Mouse (Mus musculus): ENCODE data around the gene Ptpre. TPM values are rescaled to one million over a fixed set of nuclear protein-coding genes. Genes with fewer than 3 reads are reported as not detected.

Gene Ptpre
- polyA plus RNA-seq, 1 experiment from 2014 or later, result 4.7 TPM

DNA sequence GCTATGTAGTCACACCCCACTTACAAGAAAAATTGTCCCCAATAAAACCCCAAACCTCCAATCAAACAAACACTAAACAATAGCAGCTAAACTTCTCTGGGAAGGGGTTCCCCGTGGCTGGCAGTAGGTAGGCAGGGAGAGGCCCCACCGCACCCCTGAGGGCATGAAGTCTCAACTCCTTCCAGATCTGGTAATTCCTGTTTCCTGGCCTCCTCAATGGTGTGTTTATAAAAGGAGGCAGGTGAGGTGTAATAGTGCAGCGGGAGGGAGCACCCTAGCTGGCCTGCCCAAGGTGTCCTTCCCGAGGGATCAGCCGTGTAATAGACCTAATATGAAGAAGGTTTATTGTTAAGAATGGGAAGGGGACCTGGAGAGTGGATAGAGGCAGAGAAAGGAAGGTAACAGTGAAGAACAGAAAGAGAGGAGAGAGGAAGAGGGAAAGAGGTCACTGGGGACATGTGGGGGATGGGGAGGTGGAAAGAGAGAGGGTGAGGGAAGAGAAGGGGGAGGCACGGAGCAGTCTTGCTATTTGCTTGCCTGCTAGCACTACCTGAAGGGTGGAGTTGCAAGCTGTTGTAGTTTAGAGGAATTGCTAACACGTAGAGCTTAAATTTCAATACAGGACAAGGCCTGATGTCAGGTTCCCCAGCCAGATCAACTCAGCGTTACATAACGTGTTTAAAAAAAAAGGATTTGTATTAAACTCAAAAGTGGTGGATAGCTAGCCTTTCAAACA is 197.8 kb downstream of the Ptpre start:
- H3K27ac ChIP-seq (ENCODE audit: low read depth, low read length), result peak overlapping the region; percentile 50; the same call in 1 of the 2 replicates
- H3K4me2 ChIP-seq (replicated peaks; ENCODE audit: low read depth), result peak overlapping the region; percentile 61
- WGBS, result 43% methylated on average over 9 of the region's 9 CpGs
- no peaks in the 10 kb centered on the region for H3K36me3 ChIP-seq (ENCODE audit: control insufficient read depth, insufficient read depth)
- H3K9ac ChIP-seq (ENCODE audit: low read depth, low read length), result no peak overlapping the region
- ATAC-seq, result peak; percentile 48
- H3K27me3 ChIP-seq (replicated peaks; ENCODE audit: control insufficient read depth, insufficient read depth, low read length), result no peaks in the 10 kb centered on the region
- H3K4me1 ChIP-seq (replicated peaks; ENCODE audit: control insufficient read depth, insufficient read depth, low read length), result 0 out of 2 replicates have a peak, but pooled peaks cover 3% of the 10 kb centered on the region
- no peak overlapping the region for H3K4me3 ChIP-seq (ENCODE audit: low read depth, low read length)
- H3K9me3 ChIP-seq (ENCODE audit: control insufficient read depth), result no peaks in the 10 kb centered on the region
- TF ChIP-seq CTCF (IDR thresholded peaks at IDR 0.05; ENCODE audit: low read depth), result no peak

MicroRNAs encoded within 50 kb of the gene (microRNA counts, 519-probe panel; counts per million panel counts)
- microRNA mmu-miR-1962, result not detected

Small RNAs within 50 kb of the gene (microRNA-seq; reads per million reads assigned to microRNA genes)
- not detected for gene Mir1962

Other genes with a start within 250 kb of the Ptpre start
- gene Foxi2, start 127.2 kb upstream of the Ptpre start, polyA plus RNA-seq (2015; fragmentation: Nextera tagmentation; extraction: Ambion mirVana), result not detected in 2 replicates
- gene Clrn3, start 8.8 kb upstream of the Ptpre start, polyA plus RNA-seq (2015; fragmentation: Nextera tagmentation; extraction: Ambion mirVana), result 61.7 and 63.6 TPM in 2 replicates
- gene Mki67, start 178.9 kb downstream of the Ptpre start, polyA plus RNA-seq (2015; fragmentation: Nextera tagmentation; extraction: Ambion mirVana), result 8.7 and 9.0 TPM in 2 replicates

Data from intestine, postnatal 0 days (tissue).